Mouse (Mus musculus) T-helper 17 cell (primary cell): ENCODE results near the gene Cacna1f.

Source experiments
- in situ Hi-C, 2 experiments: fragments of 300-600 bp; cut with MboI, MseI; formaldehyde crosslinking; loops; 1 replicate in 1 of 2; 2 replicates in 1 of 2; pipeline ENCODE4 v1.15.1; 2025; ENCODE audit warnings: high pct_unique_total_duplicates in 2 of 2

Cacna1f gene

DNA sequence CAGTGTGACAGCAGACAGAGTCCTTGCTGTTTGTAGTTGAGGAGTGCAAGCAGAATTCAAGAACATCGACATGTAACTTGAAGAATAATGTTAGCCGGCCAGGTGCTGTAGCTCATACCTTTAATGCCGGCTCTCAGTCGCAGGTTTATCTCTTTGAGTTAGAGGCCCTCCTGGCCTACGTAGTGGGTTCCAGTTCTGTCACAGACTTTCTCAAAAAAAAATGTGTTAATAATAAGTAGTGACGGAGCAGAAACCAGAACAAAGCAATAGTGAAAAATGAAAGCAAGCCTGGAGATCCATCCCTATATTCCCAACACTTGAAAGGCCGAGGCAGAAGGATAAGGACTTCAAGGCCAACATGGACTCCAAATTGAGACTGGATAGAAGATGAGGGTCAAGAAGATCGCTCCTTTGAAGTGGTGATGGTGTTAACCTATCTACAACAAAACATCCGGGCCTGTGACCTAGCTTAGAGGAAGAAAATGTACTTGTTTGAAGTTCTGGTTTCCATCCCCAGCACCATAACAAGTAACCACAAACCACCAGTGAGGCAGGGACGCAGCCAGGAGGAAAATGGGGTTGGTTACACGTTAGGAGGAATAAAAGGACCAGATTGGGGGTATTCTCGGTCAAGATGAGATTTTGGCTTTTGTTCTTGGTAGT is 11.1 kb downstream of the Cacna1f start:
- in situ Hi-C loops, result no loop called here

DNA sequence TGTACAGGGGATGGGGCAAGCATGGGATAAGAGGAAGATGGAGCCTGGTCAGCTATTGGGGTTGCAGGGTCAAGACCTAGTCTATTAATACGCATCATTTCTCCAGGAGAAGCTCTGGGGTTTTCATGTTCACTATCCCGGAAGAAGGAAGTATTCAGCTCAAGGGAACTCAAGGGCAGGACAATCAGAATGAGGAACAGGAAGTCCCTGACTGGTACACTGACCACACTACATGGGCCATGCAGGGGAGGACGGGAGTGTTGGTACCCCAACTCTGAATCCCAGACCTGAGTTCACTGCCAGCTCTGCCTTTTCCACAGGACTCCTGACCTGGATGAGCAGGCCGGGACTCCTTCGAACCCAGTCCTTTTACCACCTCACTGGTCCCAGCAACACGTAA is 25.7 kb downstream of the Cacna1f start:
- in situ Hi-C loops, result no loop called here

DNA sequence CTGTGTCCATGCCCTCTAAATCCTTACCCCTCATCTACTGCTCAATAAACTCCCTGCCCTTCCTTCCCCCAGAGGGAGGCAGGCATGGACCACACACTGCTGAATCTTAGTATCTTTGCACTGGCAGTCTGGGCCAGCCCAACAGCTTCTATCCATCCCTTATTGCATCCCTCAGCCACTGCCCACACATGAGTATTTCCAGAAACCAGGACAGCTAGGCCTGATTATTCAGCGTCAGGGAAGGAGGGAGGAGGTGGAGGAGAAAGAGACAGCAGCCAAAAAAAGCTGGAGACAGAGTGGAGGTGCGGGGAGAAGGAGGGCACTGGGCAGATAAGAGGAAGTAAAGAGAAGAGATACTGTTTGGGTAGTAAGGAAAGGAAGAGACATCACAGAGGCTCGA is 28.2 kb downstream of the Cacna1f start:
- in situ Hi-C loops, result no loop called here

DNA sequence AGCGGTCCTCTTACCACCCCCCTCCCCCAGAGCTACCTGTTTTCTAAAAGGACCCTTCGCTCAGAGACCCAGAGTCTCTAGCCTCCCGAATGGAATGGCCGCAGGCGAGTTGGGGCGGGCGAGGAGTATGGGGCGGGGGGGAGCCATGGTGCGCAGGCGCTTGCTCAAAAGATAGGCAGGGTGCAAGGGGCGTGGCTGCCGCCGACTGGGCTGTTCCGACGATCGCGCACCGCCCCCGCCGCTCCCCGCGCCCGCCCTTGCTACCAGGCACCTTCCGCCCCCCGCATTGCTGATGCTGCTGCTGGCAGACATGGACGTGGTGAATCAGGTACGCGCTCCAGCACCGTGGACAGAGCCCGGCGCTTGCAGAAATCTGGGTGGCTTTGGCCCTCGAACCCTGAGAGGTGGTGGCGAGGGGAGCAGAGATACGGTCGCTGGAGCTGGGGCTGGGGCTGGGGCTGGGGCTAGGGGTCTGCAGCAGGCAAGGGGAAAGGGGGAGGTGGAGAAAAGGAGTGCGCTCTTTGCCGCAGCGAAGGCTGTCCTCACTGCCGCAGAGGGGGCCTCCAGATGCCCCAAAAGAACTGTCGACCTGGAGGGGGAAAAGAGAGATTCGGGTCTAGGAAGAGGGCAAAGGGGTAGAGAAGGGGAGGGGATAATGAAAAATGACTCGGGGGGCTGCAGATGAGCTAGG is 31.7 kb downstream of the Cacna1f start, which contains the start of gene Syp:
Gene Syp (plus strand): TSS at position 71 of the 691 bp plus-strand sequence.
- in situ Hi-C loops, result no loop called here

DNA sequence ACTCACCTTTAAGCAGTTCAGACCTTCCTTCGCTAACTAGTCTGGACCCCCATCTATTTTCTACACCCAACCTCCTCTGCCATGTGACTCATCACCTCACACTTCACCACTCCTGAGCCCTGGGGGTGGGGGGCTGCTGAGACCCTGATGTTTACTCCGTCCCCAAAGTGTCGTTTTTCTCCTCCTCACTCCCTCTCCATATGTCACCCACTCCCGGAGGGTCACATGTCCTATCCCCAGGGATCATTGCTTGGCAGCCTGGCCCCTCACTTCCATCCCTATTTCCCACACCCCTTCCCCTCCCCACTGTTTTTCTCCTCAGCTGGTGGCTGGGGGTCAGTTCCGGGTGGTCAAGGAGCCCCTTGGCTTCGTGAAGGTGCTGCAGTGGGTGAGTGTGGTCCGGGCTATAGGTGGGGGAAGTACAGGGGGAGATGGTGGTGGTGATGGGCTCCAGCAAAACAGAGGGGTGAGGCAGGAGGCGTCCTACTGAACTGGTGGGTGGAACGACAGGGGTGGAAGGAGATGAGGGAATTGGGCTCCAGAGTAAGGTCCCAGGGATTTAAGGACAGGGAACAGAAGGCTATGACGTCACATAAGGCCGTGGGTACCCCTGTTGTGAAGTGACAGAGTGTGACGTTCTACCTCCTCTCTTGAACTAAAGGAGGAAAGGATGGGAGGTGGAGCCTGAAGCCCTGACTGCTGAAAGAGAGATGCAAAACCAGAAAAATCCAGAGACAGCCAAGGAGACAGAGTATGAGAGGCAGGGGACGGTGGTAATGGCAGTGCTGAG is 32.8 kb downstream of the Cacna1f start:
- in situ Hi-C loops, result loop anchor here in 1 of 2 experiments (5.0 kb wide), 1 partner anchor 62 kb away; no protein-coding TSS in a partner anchor

DNA sequence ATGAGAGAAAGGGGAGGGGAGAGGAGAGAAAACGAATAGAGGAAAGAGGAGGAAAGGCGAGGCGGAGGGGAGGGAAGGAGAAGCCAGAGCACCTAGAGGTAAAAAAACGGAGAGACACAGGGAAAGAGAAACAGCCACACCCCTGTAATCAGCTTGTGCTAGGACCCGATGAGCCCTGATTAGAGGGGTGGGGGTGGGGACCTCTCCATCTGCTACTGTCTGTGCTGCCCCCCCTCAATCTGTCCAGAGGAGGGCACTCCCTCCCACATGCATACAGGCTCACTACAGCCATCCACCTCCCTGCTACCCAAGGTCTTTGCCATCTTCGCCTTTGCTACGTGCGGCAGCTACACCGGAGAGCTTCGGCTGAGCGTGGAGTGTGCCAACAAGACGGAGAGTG is 33.9 kb downstream of the Cacna1f start:
- in situ Hi-C loops, result loop anchor here in 1 of 2 experiments (5.0 kb wide), 1 partner anchor 63 kb away; no protein-coding TSS in a partner anchor

DNA sequence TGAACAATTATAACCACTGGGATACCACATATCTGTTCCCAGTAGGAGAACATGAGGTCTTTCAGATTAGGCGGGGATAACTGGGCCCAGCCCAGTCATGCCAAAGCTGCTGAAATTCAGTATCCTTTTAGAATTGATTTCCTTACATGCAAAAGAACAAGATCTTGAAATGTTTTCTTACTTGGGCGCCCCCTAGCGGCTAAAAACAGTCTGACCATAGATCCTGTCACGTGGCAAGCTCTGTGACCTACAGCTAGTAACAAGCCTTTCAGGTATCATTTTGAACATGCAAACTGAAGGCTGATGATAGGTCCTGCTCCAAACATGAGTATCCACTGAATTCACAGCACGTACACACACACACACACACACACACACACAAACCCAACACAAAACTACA is 38.5 kb downstream of the Cacna1f start:
- in situ Hi-C loops, result no loop called here

DNA sequence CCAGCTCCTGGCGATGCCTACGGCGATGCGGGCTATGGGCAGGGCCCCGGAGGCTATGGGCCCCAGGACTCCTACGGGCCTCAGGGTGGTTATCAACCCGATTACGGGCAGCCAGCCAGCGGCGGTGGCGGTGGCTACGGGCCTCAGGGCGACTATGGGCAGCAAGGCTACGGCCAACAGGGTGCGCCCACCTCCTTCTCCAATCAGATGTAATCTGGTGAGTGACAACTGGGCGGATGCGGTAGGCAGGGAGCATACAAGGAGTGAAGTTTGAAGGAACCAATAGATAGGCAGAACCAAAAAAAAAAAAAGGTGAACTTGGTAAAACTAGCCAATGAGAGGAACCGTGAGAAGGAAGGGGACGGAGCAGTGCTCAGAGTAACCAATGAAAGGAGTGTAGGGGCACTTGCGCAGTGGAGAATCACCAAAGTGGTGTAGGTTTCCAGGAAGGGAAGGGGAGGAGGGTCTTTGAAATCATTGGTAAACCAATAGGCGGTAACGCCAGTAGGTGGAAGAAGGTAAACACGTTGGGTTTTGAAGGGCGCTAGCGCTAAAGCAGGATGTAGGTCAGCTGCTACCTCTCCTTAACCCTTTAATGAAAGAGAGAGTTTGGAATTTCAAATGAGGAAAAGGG is 41.9 kb downstream of the Cacna1f start:
- in situ Hi-C loops, result no loop called here

DNA sequence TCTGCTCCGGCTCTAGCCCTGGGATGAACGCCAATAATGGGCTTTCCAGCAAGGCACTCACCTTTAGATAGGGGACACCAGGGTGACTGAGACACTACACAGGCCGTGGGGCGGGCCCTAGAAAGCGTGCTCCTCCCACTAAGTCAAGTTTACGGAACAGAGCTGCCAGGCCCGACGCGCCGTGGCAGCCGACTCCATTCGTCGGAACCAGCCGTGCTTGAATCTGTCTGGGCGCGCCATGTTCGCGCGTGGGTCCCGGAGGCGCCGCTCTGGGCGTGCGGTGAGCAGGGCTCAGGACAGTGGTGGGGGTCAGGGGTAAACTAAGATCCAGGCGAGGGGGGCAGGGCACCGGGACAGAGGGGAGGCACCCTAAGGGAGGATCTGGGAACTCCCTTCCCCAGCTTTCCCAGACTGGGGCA is 50.3 kb downstream of the Cacna1f start, which contains the start of gene Prickle3:
Gene Prickle3 (plus strand): TSS at position 40 of the 419 bp plus-strand sequence.
- in situ Hi-C loops, result no loop called here

DNA sequence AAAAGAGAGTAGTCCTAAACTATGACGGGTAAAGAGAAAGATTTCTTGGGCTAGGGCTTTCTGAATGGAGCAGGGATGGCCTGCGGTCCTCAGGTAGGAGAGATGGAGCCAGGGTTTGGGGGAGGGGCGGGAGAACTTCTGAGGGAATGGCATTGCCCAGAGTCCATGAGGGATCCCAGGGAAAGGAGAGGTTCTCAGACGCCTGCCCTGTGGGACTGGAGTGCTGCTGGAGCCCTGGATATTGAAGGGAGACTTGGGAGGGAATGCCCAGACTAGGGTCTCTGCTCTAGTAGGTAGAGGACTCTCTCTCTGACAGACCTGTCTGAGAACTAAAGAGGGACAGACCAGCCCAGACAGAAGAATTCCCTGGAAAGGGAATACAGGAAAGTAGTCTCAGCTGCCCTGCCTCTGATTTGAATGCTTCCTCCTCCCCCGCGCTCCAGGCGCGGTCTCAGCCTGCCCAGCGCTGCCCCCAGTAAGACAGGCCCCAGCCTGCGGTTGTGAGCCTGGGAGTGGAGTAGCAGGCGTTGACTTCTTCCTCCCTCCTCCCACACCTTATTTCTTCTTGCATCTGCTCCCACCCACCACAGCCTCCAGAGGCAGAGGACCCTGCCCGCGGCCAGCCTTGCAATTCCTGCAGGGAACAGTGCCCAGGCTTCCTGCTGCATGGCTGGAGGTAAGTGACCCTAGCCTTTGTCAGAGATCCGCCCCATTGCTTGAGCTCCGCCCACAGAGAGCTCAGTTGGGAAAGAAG is 51.3 kb downstream of the Cacna1f start:
- in situ Hi-C loops, result no loop called here

DNA sequence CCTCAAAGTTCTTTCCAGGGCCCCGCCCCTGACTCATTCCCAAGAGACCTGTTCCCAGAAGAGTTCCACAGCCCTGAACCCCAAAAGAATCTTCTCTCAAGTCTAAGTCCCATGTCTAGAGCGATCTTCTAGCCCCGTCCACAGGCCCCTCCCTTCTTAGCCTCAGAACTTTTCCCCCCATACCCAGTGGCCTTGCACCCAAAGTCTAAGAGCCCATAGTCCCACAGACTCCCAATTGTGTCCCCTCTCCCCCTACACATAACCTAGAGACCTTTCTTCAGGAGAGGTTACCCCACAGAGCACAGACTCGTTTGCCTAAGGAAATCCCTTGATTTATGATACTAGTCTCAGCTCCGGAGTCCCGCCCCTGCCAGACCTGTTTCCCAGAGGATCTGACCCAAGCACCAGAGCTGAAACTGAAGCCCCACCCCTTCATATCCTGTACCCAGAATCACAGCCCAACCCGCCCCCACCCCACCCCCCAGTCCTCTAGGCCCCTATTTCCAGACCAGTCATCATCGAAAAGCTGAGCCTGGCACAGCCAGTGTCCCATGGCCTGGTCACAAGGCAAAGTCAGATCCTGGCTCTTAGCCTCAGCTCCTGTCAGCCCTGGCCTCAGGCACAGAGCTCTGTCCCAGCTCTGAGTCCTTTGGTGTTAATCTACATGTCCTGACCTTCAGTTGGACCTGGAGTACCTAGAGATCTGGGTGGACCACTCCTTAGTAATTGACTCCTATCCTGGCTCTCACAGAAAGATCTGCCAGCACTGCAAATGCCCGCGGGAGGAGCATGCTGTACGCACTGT is 52.1 kb downstream of the Cacna1f start:
- in situ Hi-C loops, result no loop called here

DNA sequence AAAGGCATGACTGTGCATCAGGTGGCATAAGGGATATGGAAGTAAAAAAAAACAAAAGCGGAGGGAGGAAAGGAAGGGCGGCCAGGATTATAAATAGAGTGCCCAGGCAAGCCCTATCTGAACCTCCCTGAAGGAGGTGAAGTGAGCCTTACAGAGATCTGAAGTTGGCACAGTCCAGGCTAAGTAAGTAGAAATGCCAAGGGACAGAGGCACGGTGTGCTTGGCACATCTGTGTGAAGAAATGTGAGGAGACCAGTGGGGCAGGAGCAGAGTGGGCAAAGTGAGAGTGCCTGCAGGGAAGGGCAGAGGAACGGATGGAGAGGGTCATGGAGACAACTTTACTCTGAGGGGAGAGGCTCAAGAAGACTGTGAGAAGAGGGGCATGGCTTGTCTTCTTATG is 54.2 kb downstream of the Cacna1f start:
- in situ Hi-C loops, result no loop called here

DNA sequence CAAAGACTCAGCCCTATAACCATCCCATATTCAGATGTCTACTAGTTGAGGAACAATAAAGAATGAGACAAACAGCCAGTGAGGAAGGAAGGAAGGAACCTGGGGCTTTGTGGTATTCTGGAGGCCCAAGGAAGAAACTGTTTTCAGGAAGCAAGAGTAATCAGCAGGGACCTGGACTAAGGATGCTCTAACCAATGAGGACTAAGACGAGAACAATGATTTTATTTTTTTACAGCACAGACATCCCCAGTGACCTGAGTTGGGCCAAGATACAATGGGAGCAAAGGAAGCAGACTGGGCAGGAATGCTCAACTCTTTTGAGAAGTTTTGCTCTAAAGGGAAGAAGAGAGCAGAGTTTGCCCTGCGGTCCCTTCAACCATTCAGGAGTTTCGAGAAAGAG is 56.1 kb downstream of the Cacna1f start:
- in situ Hi-C loops, result no loop called here

DNA sequence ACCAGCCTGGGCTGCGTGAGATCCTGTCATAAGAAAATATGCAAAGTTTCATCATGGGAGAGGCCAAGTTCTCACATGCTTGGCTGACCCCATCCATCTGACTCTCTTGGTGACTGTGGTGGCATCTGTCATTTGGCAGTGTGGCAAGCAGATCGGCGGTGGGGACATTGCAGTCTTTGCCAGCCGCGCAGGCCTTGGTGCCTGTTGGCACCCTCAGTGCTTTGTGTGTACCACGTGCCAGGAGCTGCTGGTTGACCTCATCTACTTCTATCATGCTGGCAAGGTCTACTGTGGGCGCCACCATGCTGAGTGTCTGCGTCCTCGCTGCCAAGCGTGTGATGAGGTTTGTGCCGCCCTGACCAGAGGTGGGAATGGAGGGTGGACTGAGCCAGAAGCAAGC is 57.9 kb downstream of the Cacna1f start:
- in situ Hi-C loops, result no loop called here

DNA sequence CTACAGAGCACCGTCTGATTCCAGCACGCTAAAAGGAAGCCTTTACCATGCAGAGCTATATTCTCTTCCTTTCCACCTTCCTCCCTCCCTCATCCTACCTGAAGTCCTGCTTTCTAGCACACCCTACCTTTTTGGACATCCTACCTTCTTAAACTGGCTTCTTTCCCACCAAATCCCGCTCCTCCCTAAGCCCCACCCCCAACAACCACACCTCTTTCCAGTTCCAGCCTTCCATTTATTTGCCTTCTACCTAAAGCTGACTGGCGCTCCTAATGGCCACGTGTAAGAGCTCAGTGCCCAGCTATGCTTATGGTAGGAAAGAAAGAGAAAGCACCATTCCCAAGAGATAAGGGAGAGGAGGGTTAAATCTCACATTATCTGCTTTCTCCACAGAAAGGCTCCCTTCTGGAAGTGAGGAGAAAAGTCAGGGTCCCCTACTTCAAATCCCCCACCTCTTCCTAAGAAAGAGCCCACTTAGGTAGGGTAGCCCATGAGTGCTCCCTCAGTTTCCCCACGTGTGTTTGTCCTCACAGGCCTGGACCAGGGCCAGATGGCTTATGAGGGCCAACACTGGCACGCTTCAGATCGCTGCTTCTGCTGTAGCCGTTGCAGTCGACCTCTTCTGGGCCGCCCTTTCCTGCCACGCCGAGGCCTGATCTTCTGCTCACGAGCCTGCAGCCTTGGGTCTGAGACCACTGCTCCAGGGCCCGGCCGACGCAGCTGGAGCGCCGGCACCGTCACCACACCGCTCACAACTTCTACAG is 59.0 kb downstream of the Cacna1f start:
- in situ Hi-C loops, result no loop called here

DNA sequence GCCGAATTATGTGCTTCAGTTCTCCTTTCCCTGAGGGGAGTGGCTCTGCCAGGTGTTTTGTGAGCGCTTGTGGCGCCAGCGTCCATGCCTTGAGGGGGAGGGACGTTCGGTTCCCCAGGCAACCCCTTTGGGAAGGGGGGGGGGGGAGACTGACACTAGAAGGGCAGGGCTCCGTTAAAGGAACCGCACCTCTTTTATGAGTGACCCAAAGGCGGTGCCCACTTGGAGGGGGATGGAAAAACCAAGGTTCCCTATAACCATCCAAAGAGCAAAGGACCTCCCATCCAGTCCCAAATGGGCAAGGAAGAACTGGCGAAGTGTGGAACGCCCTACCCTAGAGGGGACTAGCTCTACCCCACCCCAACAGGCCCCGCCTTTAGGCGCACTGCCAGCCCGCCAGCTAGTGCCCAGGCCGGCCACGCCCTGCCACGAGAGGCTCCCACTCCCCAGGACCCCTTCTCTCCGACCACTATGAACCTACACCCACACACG is 63.6 kb downstream of the Cacna1f start:
- in situ Hi-C loops, result no loop called here

DNA sequence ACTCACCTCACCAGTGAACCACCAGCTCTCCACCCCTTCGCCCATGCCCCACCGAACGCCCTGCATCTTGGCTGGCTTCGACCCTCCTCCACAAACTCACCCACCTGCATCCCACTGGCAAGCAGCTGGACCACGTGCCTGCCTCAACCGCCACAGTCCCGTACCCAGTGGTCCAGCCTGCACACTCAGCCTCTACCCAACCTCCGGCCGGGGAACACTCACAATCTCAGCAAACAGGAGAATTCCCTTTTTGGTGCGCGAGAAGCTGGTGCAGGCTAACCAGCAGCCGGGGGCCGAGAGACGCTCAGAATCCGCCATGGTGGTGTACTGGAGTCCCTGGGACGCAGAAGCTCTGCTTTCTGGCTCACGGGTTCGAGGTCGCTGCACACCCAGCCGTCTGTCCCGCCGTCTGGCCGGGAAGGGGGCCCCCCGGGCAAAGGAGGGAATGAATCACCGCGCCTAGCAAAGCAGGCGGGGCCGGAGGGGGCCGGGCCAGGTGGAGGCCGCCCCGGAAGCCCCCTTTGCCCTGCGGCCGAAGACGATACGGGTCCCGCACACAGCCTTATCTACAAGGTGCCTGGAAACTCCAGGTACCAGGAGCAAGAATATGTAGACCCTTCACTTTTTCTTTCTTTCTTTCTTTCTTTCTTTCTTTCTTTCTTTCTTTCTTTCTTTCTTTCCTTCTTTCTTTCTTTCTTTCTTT is 64.2 kb downstream of the Cacna1f start, which contains the start of gene Plp2:
Gene Plp2 (minus strand): TSS at position 470 of the 703 bp plus-strand sequence.
- in situ Hi-C loops, result no loop called here

DNA sequence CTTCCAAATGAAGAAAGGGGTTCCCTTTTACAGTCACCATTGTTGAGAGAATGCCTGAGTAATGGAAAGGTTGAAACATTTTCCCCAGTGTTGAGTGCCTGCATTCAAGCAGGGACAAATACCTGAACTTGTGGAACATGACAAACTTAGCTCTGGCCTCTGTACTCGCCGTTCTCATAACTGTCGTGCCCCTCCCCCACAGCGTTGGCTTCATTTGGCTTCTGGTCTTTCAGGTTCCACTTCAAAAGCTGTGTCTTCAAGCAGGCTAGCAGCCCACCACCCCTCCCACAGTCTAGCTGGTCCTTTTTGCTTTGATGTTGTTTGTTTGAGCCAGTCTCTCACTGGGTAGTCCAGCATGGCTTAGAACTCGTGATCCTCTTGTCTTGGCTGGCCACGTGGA is 65.9 kb downstream of the Cacna1f start:
- in situ Hi-C loops, result no loop called here
